ENCODE assay signal across 7 mouse cellular contexts in genomic region chr11:6443727-6444076, GRCm38 (mm10). TPM values are rescaled to one million over a fixed set of nuclear protein-coding genes. Genes with fewer than 3 reads are reported as not detected.
DNase-seq lines count a peak whose midpoint lies in the region; ATAC-seq lines count a peak whose summit lies in the region.

No protein-coding gene starts in this region.

- no peak for DNase-seq in neural tube, embryonic 11.5 days (ENCODE audit: low spot score)
- DNase-seq in neural tube, embryonic 10.5 days (ENCODE audit: extremely low spot score, low spot score): no peak
- DNase-seq in forebrain, embryonic 10.5 days (ENCODE audit: extremely low spot score, low spot score): no peak
- DNase-seq in cerebellum, adult 11-12 months: no peak
- no peak for DNase-seq in adrenal gland, postnatal 25 days

- H3K9me3 ChIP-seq in neural tube, embryonic 11.5 days (ENCODE audit: control insufficient read depth, low read length): no peaks in the 10 kb centered on the region
- peaks cover 4% of the 10 kb centered on the region; the same call in 1 of the 2 replicates for H3K9me3 ChIP-seq in forebrain, embryonic 10.5 days
- no peaks in the 10 kb centered on the region for H3K9me3 ChIP-seq in limb, embryonic 13.5 days
- no peaks in the 10 kb centered on the region for H3K9me3 ChIP-seq in stomach, embryonic 15.5 days

- peak overlapping the region; percentile 88 for H3K9ac ChIP-seq in neural tube, embryonic 11.5 days (ENCODE audit: low read length)
- H3K9ac ChIP-seq in limb, embryonic 13.5 days: peak overlapping the region; percentile 86
- peak overlapping the region; percentile 37; the same call in 1 of the 2 replicates for H3K9ac ChIP-seq in stomach, embryonic 15.5 days

- 0 out of 2 replicates have a peak, but pooled peaks cover 3% of the 10 kb centered on the region for H3K4me1 ChIP-seq in neural tube, embryonic 11.5 days (ENCODE audit: control insufficient read depth, insufficient read depth, low read length)
- peaks cover 14% of the 10 kb centered on the region for H3K4me1 ChIP-seq in forebrain, embryonic 10.5 days
- peaks cover 10% of the 10 kb centered on the region for H3K4me1 ChIP-seq in limb, embryonic 13.5 days
- 0 out of 2 replicates have a peak, but pooled peaks cover 4% of the 10 kb centered on the region for H3K4me1 ChIP-seq in stomach, embryonic 15.5 days

- H3K4me3 ChIP-seq in neural tube, embryonic 11.5 days (ENCODE audit: low read depth, low read length): peak overlapping the region; percentile 75
- peak overlapping the region; percentile 85 for H3K4me3 ChIP-seq in forebrain, embryonic 10.5 days
- H3K4me3 ChIP-seq in limb, embryonic 13.5 days: peak overlapping the region; percentile 74
- H3K4me3 ChIP-seq in stomach, embryonic 15.5 days (replicated peaks): peak overlapping the region; percentile 64

- peak overlapping the region; percentile 88 for H3K27ac ChIP-seq in neural tube, embryonic 11.5 days (ENCODE audit: low read depth, low read length)
- peak overlapping the region; percentile 99 for H3K27ac ChIP-seq in forebrain, embryonic 10.5 days
- H3K27ac ChIP-seq in limb, embryonic 13.5 days: peak overlapping the region; percentile 96
- peak overlapping the region; percentile 87 for H3K27ac ChIP-seq in stomach, embryonic 15.5 days

- 1% methylated on average over 10 of the region's 10 CpGs for whole genome bisulfite sequencing in neural tube, embryonic 11.5 days
- 1% methylated on average over 10 of the region's 10 CpGs for WGBS in forebrain, embryonic 10.5 days
- WGBS in limb, embryonic 13.5 days: under 1% methylated on average over 10 of the region's 10 CpGs
- WGBS in stomach, embryonic 15.5 days: 1% methylated on average over 10 of the region's 10 CpGs

- peak overlapping the region; percentile 74 for H3K4me2 ChIP-seq in neural tube, embryonic 11.5 days (ENCODE audit: low read depth)
- H3K4me2 ChIP-seq in limb, embryonic 13.5 days (replicated peaks): peak overlapping the region; percentile 83
- H3K4me2 ChIP-seq in stomach, embryonic 15.5 days: peak overlapping the region; percentile 62

- ATAC-seq in neural tube, embryonic 11.5 days (ENCODE audit: insufficient read depth, low FRiP score, low TSS enrichment): no peak
- no peak for ATAC-seq in limb, embryonic 13.5 days (ENCODE audit: low FRiP score, low read depth)
- no peak for ATAC-seq in stomach, embryonic 15.5 days (ENCODE audit: insufficient read depth, low FRiP score, low read depth)

- H3K36me3 ChIP-seq in neural tube, embryonic 11.5 days (ENCODE audit: control insufficient read depth, insufficient read depth, low read length): no peaks in the 10 kb centered on the region
- H3K36me3 ChIP-seq in forebrain, embryonic 10.5 days (replicated peaks): peaks cover 37% of the 10 kb centered on the region
- H3K36me3 ChIP-seq in limb, embryonic 13.5 days: peaks cover 14% of the 10 kb centered on the region; the same call in 1 of the 2 replicates
- H3K36me3 ChIP-seq in stomach, embryonic 15.5 days: no peaks in the 10 kb centered on the region

- no peaks in the 10 kb centered on the region for H3K27me3 ChIP-seq in neural tube, embryonic 11.5 days (ENCODE audit: control insufficient read depth, insufficient read depth, low read length)
- H3K27me3 ChIP-seq in forebrain, embryonic 10.5 days (ENCODE audit: poor library complexity, severe bottlenecking): no peaks in the 10 kb centered on the region
- H3K27me3 ChIP-seq in limb, embryonic 13.5 days: no peaks in the 10 kb centered on the region
- H3K27me3 ChIP-seq in stomach, embryonic 15.5 days (replicated peaks): no peaks in the 10 kb centered on the region

RNA-seq across cellular contexts. Expression of gene H2afv, which starts 0.5 kb away (rescaled TPM):
- polyA plus RNA-seq in neural tube, embryonic 11.5 days (2014; fragmentation: Nextera tagmentation; extraction: Ambion mirVana): 762 and 797 TPM in 2 replicates
- polyA plus RNA-seq in forebrain, embryonic 10.5 days (2016; fragmentation: Nextera tagmentation; extraction: Ambion mirVana): 844 and 848 TPM in 2 replicates
- 657 and 704 TPM in 2 replicates for polyA plus RNA-seq in limb, embryonic 13.5 days (2015; fragmentation: Nextera tagmentation; extraction: Ambion mirVana)
- 399 and 425 TPM in 2 replicates for polyA plus RNA-seq in stomach, embryonic 15.5 days (2015; fragmentation: Nextera tagmentation; extraction: Ambion mirVana)
- total RNA-seq in adrenal gland, postnatal 25 days (2021): 75.0 and 84.5 TPM in 2 replicates

RNA-seq across cellular contexts. Expression of gene Ppia, which starts 28.5 kb away (rescaled TPM):
- polyA plus RNA-seq in neural tube, embryonic 11.5 days (2014; fragmentation: Nextera tagmentation; extraction: Ambion mirVana): 4,780 and 5,005 TPM in 2 replicates
- 6,009 and 6,074 TPM in 2 replicates for polyA plus RNA-seq in forebrain, embryonic 10.5 days (2016; fragmentation: Nextera tagmentation; extraction: Ambion mirVana)
- 4,950 and 5,155 TPM in 2 replicates for polyA plus RNA-seq in limb, embryonic 13.5 days (2015; fragmentation: Nextera tagmentation; extraction: Ambion mirVana)
- 5,074 and 5,744 TPM in 2 replicates for polyA plus RNA-seq in stomach, embryonic 15.5 days (2015; fragmentation: Nextera tagmentation; extraction: Ambion mirVana)
- 1,910 and 1,993 TPM in 2 replicates for total RNA-seq in adrenal gland, postnatal 25 days (2021)

RNA-seq across cellular contexts. Expression of gene Purb, which starts 32.0 kb away (rescaled TPM):
- polyA plus RNA-seq in neural tube, embryonic 11.5 days (2014; fragmentation: Nextera tagmentation; extraction: Ambion mirVana): 12.9 and 13.9 TPM in 2 replicates
- 16.9 and 18.7 TPM in 2 replicates for polyA plus RNA-seq in forebrain, embryonic 10.5 days (2016; fragmentation: Nextera tagmentation; extraction: Ambion mirVana)
- polyA plus RNA-seq in limb, embryonic 13.5 days (2015; fragmentation: Nextera tagmentation; extraction: Ambion mirVana): 30.5 and 32.1 TPM in 2 replicates
- polyA plus RNA-seq in stomach, embryonic 15.5 days (2015; fragmentation: Nextera tagmentation; extraction: Ambion mirVana): 28.5 and 28.7 TPM in 2 replicates
- total RNA-seq in adrenal gland, postnatal 25 days (2021): 72.5 and 73.5 TPM in 2 replicates

RNA-seq across cellular contexts. Expression of gene Zmiz2, which starts 54.8 kb away (rescaled TPM):
- 23.4 and 25.4 TPM in 2 replicates for polyA plus RNA-seq in neural tube, embryonic 11.5 days (2014; fragmentation: Nextera tagmentation; extraction: Ambion mirVana)
- 13.6 and 15.9 TPM in 2 replicates for polyA plus RNA-seq in forebrain, embryonic 10.5 days (2016; fragmentation: Nextera tagmentation; extraction: Ambion mirVana)
- polyA plus RNA-seq in limb, embryonic 13.5 days (2015; fragmentation: Nextera tagmentation; extraction: Ambion mirVana): 10.1 and 10.3 TPM in 2 replicates
- 10.7 and 11.1 TPM in 2 replicates for polyA plus RNA-seq in stomach, embryonic 15.5 days (2015; fragmentation: Nextera tagmentation; extraction: Ambion mirVana)
- 61.5 and 63.4 TPM in 2 replicates for total RNA-seq in adrenal gland, postnatal 25 days (2021)

Comparison
In these comparisons a context has a peak if more than half of its experiments do, and no peak if none do; other contexts are left out.
1. H3K9ac ChIP-seq: peak in every context shown above with its lines; median percentile 88 in neural tube, embryonic 11.5 days; 86 in limb, embryonic 13.5 days; 37 in stomach, embryonic 15.5 days.